Mouse (Mus musculus) mouse embryonic stem cell (cell line): ENCODE measurements around the gene Edem1.
"Not testable (repeated sequence)": the region's sequence is repeated elsewhere in the genome, so short reads cannot be mapped to it uniquely, and the experiment has no call there.

Source experiments
- in situ Hi-C, 2 experiments: fragments of 300-500 bp; cut with MboI; formaldehyde crosslinking; loops; 1 replicate in 1 of 2; 3 replicates in 1 of 2; pipeline ENCODE4 v1.14.3; 2019 to 2020; ENCODE audit warnings: low sequenced_read_pairs in 2 of 2, low pct_unique_long_range_greater_than_20kb in 1 of 2, mixed read lengths in 1 of 2; ENCODE audit not compliant: unreplicated experiment in 1 of 2

Edem1 gene

DNA sequence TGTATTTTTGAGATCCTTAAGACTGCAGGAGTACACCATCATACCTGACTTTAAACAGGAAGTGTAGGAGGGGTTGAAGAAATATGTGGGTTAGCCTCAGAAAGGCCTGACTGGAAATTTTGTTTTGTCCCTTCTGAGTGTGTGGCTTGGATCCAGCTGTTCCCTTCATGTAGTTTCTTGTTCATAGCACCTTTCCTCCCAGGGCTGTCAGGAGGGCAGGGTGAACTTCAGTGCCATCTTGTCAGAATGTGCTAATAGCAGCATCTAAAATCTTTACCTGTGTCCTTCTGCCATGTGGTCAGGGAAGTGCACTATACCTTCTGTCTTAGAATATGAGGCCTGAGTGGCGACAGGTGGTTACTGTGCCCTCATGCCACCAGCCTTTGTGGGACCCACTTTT, 32.8 kb downstream of the Edem1 start:
- in situ Hi-C loops: no loop called here

- in situ Hi-C loops: no loop called here
Observed at GRCm38 (mm10) chr6:108862548-108862947, 34.1 kb downstream of the Edem1 start.

- in situ Hi-C loops: no loop called here
Observed at GRCm38 (mm10) chr6:108866317-108866716, 37.9 kb downstream of the Edem1 start.

GRCm38 (mm10) chr6:108869031-108869430, 40.6 kb downstream of the Edem1 start:
- in situ Hi-C loops: not testable (repeated sequence)

DNA sequence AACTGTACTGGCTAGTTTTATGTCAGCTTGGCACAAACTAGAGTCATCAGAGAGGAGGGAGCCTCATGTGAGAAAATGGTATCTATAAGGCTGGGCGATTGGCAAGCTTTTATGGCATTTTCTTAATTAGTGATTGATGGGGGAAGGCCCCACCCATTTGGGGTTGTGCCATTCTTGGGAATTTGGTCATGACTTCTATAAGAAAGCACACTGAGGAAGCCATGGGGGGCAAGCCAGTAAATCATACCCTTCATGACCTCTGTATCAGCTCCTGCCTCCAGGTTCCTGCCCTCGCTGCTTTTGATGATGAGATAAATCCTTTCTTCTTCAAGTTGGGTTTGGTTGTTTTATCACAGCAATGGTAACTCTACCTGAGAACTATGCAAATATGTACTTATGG, 42.0 kb downstream of the Edem1 start:
- in situ Hi-C loops: no loop called here

DNA sequence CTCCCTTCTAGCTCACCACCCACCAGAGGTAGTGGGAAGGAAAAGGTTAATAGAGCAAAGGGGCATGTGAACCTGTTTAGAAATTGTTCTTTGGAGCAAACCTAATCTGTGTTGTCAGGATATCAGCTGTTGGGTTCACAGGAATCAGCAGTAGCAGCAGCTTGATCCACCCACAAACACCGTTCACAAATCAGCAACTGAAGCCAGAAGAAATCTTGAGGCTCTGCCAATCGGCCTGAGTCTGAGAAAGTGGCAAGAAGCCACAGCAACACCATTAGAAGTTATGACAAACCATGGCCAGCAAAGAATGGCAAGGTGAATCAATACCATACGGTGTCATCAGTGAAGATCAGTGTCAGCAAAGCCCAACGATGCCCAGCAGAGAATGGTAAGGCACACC, 42.8 kb downstream of the Edem1 start:
- in situ Hi-C loops: no loop called here

DNA sequence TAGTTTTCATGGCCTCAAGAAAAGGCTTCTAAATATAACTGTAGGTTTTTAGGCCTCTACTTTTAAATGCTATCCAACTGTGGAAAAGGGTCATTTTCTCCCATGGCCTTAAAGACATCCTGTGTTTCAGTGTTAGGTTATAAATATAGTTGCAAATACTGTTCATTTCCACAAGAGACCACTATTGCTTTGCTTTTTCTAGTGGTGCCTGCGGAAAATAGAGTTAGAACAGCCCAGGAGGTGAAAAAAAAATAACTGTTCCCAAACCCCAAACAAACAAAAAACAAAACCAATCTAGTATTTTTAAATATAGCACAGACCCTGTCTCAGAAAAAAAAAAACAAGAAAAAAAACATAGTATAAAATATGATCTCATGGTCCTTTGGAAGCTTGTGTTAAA, 46.9 kb downstream of the Edem1 start:
- in situ Hi-C loops: no loop called here

DNA sequence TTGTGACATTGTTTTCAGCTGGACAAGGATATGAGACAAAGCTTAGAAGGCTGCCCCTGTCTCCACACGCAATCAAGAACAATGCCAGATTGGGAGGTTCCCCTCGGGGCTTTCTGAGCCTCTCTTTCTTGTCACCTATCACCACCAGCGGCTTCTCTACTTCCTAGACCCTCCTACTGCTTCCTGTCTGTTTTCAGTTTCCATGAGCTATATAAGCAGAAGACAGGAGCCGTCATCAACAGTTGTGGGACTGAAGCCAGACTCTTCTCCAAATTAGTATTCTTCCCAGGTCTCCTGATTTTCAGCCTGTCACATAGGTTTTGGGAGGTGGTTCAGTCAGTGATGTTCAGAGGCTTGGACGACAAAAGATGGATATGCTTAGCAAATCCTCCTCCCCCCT, 47.6 kb downstream of the Edem1 start:
- in situ Hi-C loops: no loop called here

- in situ Hi-C loops: no loop called here
Observed at GRCm38 (mm10) chr6:108876486-108876885, 48.0 kb downstream of the Edem1 start.

GRCm38 (mm10) chr6:108880368-108881013, 52.0 kb downstream of the Edem1 start:
- in situ Hi-C loops: no loop called here

DNA sequence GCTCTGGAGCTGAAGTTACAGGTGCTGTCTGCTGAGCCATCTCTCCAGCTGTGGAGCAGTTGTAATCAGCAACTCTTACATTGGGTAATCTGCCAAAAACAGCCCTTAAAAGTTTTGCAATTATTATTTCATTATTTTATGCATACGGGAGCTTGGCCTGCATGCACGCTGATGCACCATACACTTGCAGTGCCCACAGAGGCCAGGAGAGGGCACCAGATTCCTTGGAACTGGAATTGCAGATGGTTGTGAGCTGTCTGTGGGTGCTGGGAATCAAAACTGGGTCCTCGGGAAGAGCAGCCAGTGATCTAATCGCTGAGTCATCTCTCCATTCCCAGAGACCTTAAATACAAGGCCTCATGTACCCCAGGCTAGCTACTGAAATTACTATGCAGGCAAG, 52.6 kb downstream of the Edem1 start:
- in situ Hi-C loops: no loop called here

GRCm38 (mm10) chr6:108883826-108884225, 55.4 kb downstream of the Edem1 start:
- in situ Hi-C loops: no loop called here

- in situ Hi-C loops: no loop called here
Observed at GRCm38 (mm10) chr6:108884603-108885002, 56.2 kb downstream of the Edem1 start.

DNA sequence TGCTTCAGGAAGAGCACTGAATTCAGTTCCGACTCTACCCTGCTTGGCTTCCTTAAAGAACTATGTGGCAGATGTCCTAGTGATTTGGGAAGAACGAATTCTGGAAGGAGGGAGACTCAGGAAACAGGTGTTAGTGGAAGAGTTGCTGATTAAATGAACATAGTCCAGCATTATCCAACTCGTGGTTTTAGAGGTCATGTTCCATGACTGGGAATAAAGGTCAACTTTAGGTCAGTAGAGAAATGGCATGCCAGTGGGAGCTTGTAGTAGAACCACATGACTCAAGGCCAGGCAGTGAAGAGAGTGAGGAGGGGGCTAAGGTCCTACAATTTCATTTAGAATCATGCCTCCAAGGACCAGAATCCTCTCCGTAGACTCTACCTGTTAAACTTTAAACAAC, 57.9 kb downstream of the Edem1 start:
- in situ Hi-C loops: no loop called here

DNA sequence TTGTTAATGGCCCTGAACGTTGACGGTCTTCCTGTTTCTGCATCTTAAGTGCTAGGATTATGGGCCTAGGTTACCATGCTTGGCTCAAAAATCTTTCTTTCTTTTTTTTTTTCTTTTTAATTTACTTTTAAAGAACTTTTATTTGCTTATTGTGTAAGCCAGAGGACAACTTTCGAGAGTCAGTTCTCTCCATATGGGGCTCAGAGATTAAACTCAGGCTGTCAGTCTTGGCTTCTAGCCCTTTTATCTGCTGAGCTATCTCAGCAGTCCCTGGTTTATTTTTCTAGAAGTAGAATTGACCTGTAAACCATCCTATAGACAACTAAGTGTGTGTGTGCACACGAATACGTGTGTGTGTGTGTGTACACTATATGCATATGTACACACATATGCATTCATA, 64.1 kb downstream of the Edem1 start:
- in situ Hi-C loops: no loop called here

DNA sequence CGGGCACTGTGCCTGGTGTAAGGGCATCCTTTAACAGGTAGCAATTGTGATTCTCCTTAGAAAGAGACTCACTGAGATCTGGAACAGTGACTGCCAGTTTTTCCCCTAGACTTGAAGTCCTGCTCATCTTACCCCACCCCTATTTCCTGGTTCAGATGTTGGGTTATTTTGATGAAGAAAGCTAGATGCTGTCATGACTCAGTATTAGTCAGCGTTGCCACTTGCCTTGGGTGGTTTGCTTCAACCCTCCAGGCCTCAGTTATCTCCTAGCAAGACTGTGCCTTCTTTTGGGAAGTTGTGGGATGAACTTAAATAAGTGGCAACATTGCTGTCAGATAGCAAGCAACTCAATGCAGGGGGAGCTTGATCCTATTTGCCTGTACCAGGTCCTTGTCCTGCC, 66.7 kb downstream of the Edem1 start:
- in situ Hi-C loops: no loop called here

- in situ Hi-C loops: no loop called here
Observed at GRCm38 (mm10) chr6:108895976-108896375, 67.5 kb downstream of the Edem1 start.

DNA sequence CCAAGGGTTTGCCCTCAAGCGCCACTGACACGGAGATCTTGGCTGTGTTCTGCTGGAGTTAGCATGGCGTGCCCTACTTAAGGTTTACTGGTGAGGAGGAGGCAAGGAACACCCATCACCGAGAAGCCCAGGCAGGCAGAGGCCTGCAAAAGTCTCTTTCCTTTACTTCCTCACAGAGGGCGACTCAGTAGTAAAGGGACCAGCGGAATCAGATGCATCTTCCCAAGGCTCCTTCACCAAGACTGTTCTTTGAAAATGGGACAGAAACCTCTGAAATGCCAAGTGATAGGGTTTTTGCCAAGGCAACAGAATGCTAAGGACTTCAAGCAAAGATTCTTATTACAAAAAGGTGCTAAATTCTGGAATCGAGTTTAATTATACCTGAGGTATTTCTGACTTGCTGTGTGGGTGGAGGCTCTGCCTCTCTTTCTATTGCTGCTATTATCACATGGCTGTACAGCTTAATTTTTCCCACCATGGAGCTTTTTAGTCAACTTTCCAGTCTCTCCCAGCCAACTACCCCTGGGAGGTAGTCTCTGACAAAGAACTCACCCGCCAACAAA, 68.2 kb downstream of the Edem1 start:
- in situ Hi-C loops: no loop called here

GRCm38 (mm10) chr6:108899231-108899630, 70.8 kb downstream of the Edem1 start:
- in situ Hi-C loops: no loop called here

DNA sequence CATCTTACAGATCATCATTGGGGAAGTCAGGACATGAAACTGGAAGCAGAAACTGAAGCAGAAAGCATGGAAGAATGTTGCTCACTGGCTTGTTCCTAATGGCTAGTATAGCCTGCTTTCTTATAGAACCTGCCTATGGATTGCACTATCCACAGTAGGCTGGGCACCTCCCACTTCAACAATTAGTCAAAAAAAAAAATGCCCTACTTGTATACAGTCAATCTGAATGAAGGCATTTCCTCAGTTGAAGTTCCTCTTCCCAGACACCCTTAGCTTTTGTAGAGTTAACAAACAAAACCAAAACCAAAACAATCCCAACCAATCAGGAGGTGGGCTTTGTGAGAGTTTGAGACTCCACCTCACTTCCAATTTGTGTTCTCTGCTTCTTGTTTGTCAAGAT, 73.7 kb downstream of the Edem1 start:
- in situ Hi-C loops: no loop called here

- in situ Hi-C loops: no loop called here
Observed at GRCm38 (mm10) chr6:108903280-108903679, 74.8 kb downstream of the Edem1 start.
